Mouse (Mus musculus): ENCODE data around the gene Olfr67. TPM values are rescaled to one million over a fixed set of nuclear protein-coding genes. Genes with fewer than 3 reads are reported as not detected.

Gene Olfr67
- polyA plus RNA-seq (2017; shearing (Covaris generic)): not detected

DNA sequence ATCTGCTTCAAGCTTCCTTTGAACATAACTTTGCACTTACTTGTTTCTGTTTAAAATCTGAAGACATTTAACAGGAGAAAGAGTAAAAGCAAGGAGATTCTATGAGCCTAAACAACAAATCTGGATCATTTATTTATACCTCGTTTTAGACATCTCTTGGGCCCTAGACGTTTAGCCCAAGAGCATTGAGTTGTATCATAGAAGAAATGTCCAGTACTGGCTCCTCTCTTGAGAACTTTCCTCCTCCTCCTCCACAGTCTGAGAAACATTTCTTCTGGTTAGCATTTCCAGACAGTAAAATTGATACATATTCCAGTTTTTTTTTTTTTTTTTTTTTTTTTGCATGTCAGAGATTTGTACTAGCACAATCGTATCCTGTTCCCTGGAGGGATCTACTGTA, at the start of gene Olfr67:
TSS of gene Olfr67 (minus strand) at position 101 of the 400 bp plus-strand sequence.

GRCm38 (mm10) chr7:103840268-103840667, 48.6 kb upstream of the Olfr67 start, which contains the start of gene Hbb-bh2:
TSS of gene Hbb-bh2 (minus strand) at chr7:103840520.

DNA sequence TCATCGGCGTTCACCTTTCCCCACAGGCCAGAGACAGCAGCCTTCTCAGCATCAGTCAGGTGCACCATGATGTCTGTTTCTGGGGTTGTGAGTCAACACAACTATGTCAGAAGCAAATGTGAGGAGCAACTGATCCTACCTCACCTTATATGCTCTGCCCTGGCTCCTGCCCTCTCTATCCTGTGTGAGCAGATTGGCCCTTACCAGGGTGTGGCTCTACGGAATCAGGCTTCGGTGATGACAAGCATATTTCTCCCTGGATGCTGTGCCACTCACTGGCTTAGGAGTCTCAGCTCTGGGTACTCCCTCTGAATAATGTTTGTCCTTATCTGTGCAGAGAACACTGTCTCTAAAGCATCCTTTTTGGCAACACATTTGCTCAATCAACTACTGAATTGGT, 36.2 kb upstream of the Olfr67 start, which contains the start of gene Hbb-bs:
TSS of gene Hbb-bs (minus strand) at position 289 of the 400 bp plus-strand sequence.

GRCm38 (mm10) chr7:103813766-103814165, 22.1 kb upstream of the Olfr67 start, which contains the start of gene Hbb-bt:
TSS of gene Hbb-bt (minus strand) at chr7:103813996.

DNA sequence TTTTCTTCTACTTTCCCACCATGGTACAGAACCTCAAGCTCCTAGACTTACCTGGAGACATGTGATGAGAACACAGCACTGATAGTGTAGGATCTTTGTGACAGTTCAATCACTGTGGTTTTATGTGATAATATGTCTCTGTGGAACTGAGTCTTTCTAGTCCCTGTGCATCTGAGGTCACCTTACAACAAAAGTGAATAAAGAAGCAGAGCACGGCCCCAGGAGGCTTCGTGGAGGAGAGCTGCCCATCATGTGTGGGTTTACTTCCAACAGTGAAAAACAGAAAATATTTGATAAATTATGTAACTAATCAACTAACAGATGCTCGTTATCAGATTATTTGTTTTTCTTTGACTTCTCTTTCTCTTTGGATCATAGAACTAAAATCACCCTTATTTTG, 12.0 kb downstream of the Olfr67 start, which contains the start of gene Olfr68:
TSS of gene Olfr68 (minus strand) at position 101 of the 400 bp plus-strand sequence.

DNA sequence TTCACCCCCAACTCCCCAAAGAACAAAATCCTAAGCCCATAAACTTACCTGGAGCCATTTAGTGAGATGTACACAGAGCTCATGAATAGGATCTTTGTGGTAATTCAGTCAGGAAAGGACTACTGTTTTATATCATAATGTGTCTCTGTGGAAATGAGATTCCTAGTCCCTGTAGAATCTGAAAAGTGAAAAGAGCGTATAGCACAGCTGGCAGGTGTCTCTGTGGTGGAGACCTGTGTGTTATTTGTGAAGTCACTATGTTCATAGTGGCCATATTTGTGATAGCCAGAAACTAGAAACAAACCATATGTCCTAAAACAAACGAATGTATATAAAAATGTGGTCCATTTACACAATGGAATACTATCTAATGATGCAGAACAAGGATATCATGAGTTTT, 20.1 kb downstream of the Olfr67 start, which contains the start of gene Olfr69:
TSS of gene Olfr69 (minus strand) at position 101 of the 400 bp plus-strand sequence.

DNA sequence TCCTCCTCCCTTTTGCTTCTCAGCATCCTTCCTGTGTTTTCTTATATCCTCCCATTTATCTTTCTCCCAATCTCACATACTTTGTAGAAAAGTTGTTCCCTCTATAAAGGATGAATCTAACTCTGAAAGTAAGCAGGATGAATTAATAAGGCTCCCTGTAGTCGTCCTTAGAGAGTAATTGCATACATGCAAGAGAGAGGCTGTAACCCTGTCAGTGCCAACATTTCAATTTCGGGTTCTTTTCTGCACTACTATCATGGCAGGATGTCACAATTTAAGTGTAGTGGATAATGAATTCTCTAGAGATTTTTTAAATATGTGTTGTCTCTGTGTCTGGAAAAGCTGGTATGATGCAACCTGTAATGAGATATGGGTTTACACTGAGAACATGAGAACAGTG, 34.4 kb downstream of the Olfr67 start, which contains the start of gene Olfr630:
TSS of gene Olfr630 (minus strand) at position 101 of the 400 bp plus-strand sequence.

GRCm38 (mm10) chr7:103744843-103745242, 46.8 kb downstream of the Olfr67 start, which contains the start of gene Olfr629:
TSS of gene Olfr629 (minus strand) at chr7:103744943.

Other genes starting within 250 kb of the Olfr67 start
- not detected for gene Olfr612, start 249.1 kb downstream of the Olfr67 start, polyA plus RNA-seq (2017; shearing (Covaris generic))
- gene Olfr613, start 243.7 kb downstream of the Olfr67 start, polyA plus RNA-seq (2017; shearing (Covaris generic)): not detected
- gene Olfr615, start 235.7 kb downstream of the Olfr67 start, polyA plus RNA-seq (2017; shearing (Covaris generic)): not detected
- gene Olfr616, start 222.7 kb downstream of the Olfr67 start, polyA plus RNA-seq (2017; shearing (Covaris generic)): not detected
- gene Olfr617, start 218.8 kb downstream of the Olfr67 start, polyA plus RNA-seq (2017; shearing (Covaris generic)): not detected
- gene Olfr618, start 201.7 kb downstream of the Olfr67 start, polyA plus RNA-seq (2017; shearing (Covaris generic)): not detected
- not detected for gene Olfr619, start 191.2 kb downstream of the Olfr67 start, polyA plus RNA-seq (2017; shearing (Covaris generic))
- gene Olfr620, start 179.3 kb downstream of the Olfr67 start, polyA plus RNA-seq (2017; shearing (Covaris generic)): not detected
- not detected for gene Olfr622, start 149.1 kb downstream of the Olfr67 start, polyA plus RNA-seq (2017; shearing (Covaris generic))
- not detected for gene Olfr623, start 128.1 kb downstream of the Olfr67 start, polyA plus RNA-seq (2017; shearing (Covaris generic))
- gene Olfr624, start 120.6 kb downstream of the Olfr67 start, polyA plus RNA-seq (2017; shearing (Covaris generic)): not detected
- not detected for gene Olfr625-ps1, start 109.1 kb downstream of the Olfr67 start, polyA plus RNA-seq (2017; shearing (Covaris generic))
- not detected for gene Olfr243, start 77.2 kb downstream of the Olfr67 start, polyA plus RNA-seq (2017; shearing (Covaris generic))
- not detected for gene Olfr628, start 61.4 kb downstream of the Olfr67 start, polyA plus RNA-seq (2017; shearing (Covaris generic))
- gene Olfr629, start 46.9 kb downstream of the Olfr67 start, polyA plus RNA-seq (2017; shearing (Covaris generic)): not detected
- not detected for gene Olfr630, start 34.5 kb downstream of the Olfr67 start, polyA plus RNA-seq (2017; shearing (Covaris generic))
- gene Olfr69, start 20.2 kb downstream of the Olfr67 start, polyA plus RNA-seq (2017; shearing (Covaris generic)): not detected
- gene Olfr68, start 12.1 kb downstream of the Olfr67 start, polyA plus RNA-seq (2017; shearing (Covaris generic)): 0.14 TPM
- not detected for gene Hbb-bt, start 22.2 kb upstream of the Olfr67 start, polyA plus RNA-seq (2017; shearing (Covaris generic))
- gene Hbb-bs, start 36.3 kb upstream of the Olfr67 start, polyA plus RNA-seq (2017; shearing (Covaris generic)): 1.6 TPM
- gene Hbb-bh2, start 48.7 kb upstream of the Olfr67 start, polyA plus RNA-seq (2017; shearing (Covaris generic)): not detected
- gene Hbb-bh1, start 51.3 kb upstream of the Olfr67 start, polyA plus RNA-seq (2017; shearing (Covaris generic)): not detected
- not detected for gene Hbb-y, start 61.4 kb upstream of the Olfr67 start, polyA plus RNA-seq (2017; shearing (Covaris generic))
- gene Olfr66, start 94.4 kb upstream of the Olfr67 start, polyA plus RNA-seq (2017; shearing (Covaris generic)): not detected
- not detected for gene Olfr64, start 102.7 kb upstream of the Olfr67 start, polyA plus RNA-seq (2017; shearing (Covaris generic))
- not detected for gene Olfr65, start 111.7 kb upstream of the Olfr67 start, polyA plus RNA-seq (2017; shearing (Covaris generic))
- not detected for gene Olfr631, start 137.0 kb upstream of the Olfr67 start, polyA plus RNA-seq (2017; shearing (Covaris generic))
- not detected for gene Olfr632, start 142.5 kb upstream of the Olfr67 start, polyA plus RNA-seq (2017; shearing (Covaris generic))
- not detected for gene Olfr633, start 152.6 kb upstream of the Olfr67 start, polyA plus RNA-seq (2017; shearing (Covaris generic))
- gene Olfr635, start 179.3 kb upstream of the Olfr67 start, polyA plus RNA-seq (2017; shearing (Covaris generic)): 0.06 TPM
- gene Olfr638, start 206.9 kb upstream of the Olfr67 start, polyA plus RNA-seq (2017; shearing (Covaris generic)): not detected
- not detected for gene Olfr639, start 225.5 kb upstream of the Olfr67 start, polyA plus RNA-seq (2017; shearing (Covaris generic))
- not detected for gene Olfr640, start 233.8 kb upstream of the Olfr67 start, polyA plus RNA-seq (2017; shearing (Covaris generic))
- not detected for gene Olfr641, start 243.6 kb upstream of the Olfr67 start, polyA plus RNA-seq (2017; shearing (Covaris generic))

All from effector memory CD4-positive, alpha-beta T cell, adult 5 months (primary cell).